Mouse (Mus musculus): ENCODE data around the gene Zbtb7b. TPM values are rescaled to one million over a fixed set of nuclear protein-coding genes. Genes with fewer than 3 reads are reported as not detected.
A peak's percentile ranks its signal among the peaks of the same experiment; 100 is the strongest.
"Not testable (repeated sequence)": the region's sequence is repeated elsewhere in the genome, so short reads cannot be mapped to it uniquely, and the experiment has no call there.

The Zbtb7b gene
- total RNA-seq (2021), result 10 to 100 TPM; 12.1 to 15.1 TPM
- long read RNA-seq, experiment 1, partial matches to known transcripts, result 1 of 6 reads
- long read RNA-seq, experiment 1, other reads (novel, unspliced or antisense), result 3 of 6 reads
- long read RNA-seq, experiment 2, partial matches to known transcripts, result 2 of 2 reads
- long read RNA-seq, experiment 2, other reads (novel, unspliced or antisense), result 0 of 2 reads

DNA sequence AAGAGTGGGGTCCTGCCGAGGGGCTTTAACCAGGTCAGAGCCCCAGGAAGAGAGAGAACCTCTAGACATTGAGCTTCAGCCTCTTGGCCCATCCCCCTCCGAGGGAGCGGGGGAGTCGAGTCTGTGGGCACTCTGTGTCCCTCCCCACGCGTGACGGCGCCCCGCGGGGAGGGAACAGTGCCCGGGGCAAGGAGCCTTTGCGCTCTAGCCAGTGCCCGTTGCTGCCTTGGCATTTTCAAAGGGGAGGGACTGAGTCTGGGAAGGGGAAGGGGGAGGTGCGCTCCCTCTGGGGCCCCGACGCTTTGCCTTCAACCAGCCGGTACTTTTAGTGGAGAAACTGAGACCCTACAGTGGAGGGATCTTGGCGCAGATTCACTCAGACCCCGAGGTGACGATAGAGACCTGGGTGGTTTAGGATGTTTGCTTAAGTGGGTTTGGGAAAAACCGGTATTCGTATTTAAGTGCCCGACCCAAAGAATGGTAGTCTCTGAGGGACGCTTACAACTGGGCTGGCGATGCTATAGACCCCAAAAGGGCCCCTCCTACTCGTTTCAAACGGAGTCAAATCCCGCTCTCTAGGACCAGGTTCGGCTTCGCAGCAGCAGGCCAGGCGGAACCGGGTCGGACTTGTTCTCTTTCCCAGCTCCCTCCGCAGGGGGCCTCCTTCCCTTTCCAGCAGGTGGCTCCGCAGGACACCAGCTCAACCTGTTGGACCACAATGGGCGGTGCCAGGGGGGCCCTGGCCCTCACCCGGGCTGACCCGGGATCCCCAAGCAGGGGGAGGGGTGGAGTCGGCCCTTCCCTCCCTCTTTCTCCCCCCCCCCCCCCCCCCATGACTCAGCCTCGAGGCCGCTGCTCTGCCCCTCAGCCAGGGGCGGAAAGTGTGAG, at the start of gene Zbtb7b:
Gene Zbtb7b (minus strand): TSS at position 771 of the 888 bp plus-strand sequence.
- DNase-seq (ENCODE audit: low spot score in 2 of 2), result peak; percentile 67 to 69

DNA sequence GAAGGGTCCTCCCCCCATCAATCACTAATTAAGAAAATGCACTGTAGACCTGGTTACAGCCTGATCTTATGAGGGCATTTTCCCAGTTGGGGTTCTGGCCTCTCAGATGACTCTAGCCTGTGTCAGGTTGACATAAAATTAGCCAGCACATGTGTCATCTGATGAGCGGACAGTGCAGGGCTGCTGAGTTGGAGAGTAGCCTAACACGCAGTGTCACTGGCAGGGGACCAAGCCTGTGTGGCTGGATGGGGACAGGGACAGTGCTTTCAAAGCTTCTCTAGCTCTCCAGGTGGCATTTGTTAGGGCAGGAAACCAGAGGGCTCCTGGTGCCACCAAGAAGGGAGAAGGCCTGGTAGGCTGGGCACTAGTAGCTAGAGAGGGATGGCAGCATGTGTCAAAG, 46.1 kb upstream of the Zbtb7b start:
- no peak for DNase-seq (ENCODE audit: low spot score in 2 of 2)

DNA sequence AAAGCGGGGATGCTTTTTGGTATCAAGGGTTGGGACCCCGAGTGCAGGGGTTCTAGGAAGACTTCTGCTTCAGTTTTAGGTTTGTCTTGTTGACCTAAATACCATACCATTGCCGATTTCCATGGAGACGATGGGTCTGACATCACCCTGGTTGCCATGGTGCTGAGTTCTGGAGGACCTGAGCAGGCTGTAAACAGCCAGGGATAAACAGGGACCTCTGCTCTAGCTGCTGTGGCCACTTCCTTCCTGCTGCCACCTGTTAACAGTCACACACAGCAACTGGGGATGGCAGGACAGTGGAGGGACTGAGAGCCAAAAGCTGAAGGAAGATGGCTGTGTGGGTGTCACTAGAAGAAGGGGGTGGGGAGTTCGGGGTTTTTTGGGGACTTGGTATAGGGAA, 42.7 kb upstream of the Zbtb7b start:
- DNase-seq (ENCODE audit: low spot score in 2 of 2), result peak in 1 of 2 experiments; percentile 61

DNA sequence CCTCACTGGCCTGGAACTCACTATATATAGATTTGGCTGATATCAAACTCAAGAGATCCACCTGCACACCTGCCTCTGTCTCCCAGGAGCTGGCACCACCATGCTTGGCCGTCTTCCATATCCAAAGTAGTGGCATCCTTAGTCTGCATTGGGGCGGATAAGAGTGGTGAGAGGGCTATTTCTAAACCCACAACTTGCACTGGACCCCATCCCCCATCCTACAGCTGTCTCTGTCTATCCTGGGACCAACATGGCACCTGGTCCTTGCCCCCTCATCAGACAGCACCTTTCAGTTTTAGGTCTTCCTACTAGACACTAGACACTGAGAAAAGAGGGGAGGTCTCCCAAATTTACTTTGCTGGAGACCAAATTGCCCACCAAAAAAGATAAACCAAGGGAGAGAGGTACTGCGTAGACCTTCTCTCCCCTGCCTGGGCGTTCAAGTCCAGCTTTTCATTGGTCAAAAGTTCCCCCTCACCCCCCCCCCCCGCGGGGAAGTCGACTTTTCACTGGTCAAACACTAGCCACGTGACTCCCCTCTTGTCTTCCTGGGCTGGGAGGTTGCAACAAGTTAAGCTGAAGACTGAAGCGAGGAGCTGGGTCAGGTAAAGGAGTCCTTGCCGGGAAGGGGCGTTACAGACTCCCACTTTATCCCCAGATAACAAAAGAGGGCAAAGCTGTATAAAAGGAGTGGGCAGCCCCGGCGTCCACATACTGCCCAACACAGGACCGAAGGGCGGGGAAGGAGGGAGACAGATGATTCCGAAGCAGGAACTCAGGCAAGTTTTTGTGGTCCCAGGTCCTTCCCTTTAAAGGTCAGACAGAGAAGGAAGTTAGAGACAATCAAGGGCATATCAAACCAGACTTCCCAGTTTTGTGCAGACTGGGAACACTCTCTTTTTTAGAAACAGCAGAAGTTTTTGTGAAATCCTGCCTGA, 41.9 kb upstream of the Zbtb7b start, which contains the start of gene Pbxip1:
Gene Pbxip1 (plus strand): TSS at position 531 of the 938 bp plus-strand sequence.
- peak in 1 of 2 experiments; percentile 23 for DNase-seq (ENCODE audit: low spot score in 2 of 2)

DNA sequence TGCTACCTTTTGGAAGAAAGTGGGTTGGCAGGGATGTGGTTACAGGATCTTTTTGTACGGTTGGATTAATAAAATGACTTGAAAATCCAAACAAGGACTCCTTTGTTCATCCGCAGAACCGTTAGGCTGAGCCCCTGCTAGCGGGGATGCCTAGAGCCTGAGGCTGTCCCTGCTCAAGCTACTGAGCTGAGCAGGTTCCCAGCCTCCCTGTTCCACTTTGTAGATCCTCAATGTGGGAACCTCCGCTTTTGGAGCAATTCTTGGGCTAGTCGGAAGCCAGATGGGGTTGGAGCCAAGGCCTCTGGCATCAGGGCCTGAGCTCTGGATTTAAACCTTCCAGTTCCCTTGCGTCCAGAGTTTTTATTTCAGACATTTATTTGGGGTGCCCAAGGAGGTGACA, 40.5 kb upstream of the Zbtb7b start:
- peak in 1 of 2 experiments; percentile 62 for DNase-seq (ENCODE audit: low spot score in 2 of 2)

DNA sequence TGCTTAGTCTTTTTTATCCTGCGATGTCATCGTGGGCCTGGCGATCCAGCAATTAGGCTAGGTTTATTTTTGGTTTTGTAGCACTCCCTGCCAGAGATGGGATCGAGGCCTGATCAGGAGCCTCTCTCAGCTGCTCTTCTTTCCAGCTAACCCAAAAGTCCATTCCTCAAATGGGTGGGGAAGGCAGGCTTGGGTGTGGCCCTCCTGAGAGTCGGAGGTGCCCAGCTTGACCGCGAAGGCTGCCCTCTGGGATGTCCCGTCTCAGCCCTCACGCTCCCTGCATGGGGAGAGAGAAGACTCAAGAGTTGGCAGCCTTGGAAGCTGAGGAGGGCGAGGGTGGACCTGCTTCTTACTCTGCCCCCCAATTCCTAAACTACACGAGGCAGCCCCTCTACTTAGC, 40.0 kb upstream of the Zbtb7b start:
- DNase-seq (ENCODE audit: low spot score in 2 of 2), result no peak

DNA sequence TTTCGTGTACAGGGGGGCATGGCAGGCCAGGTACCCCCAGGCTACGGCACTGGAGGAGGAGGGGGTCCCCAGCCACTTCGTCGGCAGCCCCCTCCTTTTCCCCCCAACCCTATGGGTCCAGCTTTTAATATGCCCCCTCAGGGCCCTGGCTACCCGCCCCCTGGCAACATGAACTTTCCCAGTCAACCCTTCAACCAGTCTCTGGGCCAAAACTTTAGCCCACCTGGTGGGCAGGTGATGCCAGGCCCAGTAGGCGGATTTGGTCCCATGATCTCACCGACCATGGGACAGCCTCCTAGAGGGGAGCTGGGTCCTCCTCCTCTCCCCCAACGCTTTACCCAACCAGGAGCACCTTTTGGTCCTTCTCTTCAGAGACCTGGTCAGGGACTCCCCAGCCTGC, 38.0 kb upstream of the Zbtb7b start:
- DNase-seq (ENCODE audit: low spot score in 2 of 2), result no peak

DNA sequence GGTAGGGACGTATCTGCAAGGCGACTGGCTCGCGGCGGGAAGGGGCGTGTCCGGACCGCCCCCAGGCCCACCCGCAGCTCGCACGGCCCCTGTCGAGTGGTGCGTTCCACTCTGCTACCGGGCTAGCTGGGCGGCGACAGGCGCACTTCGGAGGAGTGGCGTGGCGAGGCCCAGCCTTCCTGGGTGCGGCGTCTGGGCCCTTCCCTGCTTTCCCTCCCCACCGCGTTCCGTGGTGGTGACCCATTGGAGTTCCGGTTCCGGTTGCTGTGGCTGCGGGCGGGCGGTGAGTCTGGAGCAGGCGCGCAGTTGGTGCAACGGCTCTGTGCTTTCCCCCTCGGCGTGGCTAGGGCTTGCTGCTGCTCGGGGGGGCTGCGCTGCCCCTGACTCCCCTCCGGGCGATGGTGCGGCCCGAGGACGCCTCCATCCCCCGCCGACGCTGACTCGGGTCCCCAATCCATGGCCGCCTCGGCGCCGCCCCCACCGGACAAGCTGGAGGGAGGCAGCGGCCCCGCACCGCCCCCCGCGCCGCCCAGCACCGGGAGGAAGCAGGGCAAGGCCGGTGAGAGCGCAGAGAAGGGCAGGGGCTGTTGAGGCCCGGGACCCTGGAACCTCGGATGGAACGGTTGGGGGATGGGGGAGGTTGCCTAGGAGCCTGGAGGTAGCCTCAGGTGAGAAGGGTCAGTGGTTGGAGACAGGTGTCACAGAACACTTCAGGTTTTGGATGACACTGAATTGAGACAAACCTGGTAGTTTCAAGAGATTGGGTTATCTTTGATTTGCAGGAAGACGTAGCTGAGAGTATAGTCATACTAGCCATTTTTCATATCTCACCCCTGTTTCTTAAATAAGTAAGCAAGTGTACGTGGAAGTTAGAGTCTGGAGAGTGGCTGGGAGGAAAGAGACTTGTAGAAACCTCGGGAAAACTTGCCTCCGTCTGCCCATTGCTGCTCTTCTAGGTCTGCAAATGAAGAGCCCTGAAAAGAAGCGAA, 35.9 kb upstream of the Zbtb7b start, which contains the start of gene Pygo2:
Gene Pygo2 (plus strand): TSS at position 44 of the 989 bp plus-strand sequence.
- DNase-seq (ENCODE audit: low spot score in 2 of 2), result peak; percentile 93 to 97

DNA sequence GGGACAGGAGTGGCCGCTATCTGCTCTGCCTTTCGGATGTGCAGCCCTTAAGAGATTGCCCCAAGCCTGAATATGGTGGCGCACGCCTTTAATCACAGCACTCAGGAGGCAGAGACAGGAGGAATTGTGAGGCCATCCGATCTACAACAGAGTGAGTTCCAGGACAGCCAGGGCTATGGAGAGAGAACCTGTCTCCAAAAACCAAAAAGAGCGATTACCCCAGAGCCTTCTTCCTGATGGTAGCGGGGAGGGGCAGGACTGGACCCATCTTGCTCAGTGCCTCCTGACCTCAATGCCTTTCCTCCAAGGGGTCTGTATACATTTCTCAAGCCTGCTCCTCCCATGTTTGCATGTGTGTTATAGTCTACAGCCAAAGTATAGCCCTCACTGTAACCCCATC, 34.4 kb upstream of the Zbtb7b start:
- not testable (repeated sequence) for DNase-seq (ENCODE audit: low spot score in 2 of 2)

DNA sequence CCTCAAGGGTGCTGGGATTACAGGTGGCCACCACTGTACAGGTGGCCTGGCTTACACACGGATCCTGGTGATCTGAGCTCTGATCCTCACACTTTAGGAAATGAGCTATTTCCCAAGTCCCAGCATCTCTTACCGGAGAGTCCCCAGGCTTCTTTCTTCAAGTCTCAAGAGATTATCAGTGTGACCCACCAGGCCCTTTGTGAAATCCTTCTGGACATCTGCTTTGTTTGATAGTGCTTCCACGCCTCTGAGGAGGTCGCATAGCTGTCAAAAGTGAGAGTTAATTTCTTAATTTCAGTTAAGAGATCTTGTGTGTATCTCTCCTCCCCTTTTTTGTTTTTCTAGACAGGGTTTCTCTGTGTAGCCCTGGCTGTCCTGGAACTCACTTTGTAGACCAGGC, 31.3 kb upstream of the Zbtb7b start:
- DNase-seq (ENCODE audit: low spot score in 2 of 2), result no peak

DNA sequence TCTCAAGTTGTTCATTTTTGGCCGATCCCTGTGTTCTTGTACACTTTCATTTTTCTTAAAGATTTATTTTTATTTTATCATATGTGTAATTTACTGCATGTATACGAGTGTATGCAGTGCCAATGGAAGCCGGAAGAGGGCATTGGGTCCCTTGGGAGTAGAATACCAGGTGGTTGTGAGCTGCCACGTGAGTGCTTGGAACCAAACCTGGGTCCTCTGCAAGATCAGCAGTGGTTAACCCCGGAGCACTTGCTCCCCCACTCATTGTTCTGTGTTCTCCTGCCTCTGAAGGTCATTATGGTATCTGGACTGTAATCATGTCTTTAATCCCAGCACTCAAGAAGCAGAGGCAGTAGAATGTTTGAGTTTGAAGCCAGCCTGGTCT, 30.6 kb upstream of the Zbtb7b start:
- DNase-seq (ENCODE audit: low spot score in 2 of 2), result no peak

DNA sequence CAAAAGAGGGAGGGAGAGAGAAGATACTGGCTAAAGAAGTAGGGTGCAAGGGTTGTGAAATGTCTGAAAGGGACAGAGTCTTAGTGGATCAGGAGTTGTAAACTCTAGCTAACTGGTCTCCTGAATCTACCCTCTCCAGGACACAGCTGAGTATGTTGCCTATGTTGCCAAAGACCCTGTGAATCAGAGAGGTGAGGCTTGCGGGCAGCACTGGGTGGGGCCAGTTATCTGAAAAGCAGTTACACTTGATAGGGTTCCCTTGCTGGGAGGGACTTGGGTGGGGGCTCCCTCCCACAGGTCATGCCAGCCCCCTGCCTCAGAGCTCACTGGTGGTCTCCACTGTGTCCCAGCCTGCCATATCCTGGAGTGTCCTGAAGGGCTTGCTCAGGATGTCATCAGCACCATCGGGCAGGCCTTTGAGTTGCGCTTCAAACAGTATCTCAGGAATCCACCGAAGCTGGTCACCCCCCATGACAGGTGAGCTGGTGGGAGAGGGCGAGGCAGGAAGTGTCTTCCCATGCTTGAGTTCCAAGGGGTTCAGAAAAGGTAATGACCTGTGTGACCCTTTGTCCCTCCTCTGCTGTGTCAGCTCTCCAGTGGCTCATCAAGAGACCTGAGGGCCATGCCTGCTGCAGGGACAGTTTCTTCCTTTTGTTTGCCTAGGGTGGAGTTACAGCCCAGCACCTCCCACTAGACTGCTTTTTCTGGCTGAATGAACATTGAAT, 30.0 kb upstream of the Zbtb7b start:
- no peak for DNase-seq (ENCODE audit: low spot score in 2 of 2)

DNA sequence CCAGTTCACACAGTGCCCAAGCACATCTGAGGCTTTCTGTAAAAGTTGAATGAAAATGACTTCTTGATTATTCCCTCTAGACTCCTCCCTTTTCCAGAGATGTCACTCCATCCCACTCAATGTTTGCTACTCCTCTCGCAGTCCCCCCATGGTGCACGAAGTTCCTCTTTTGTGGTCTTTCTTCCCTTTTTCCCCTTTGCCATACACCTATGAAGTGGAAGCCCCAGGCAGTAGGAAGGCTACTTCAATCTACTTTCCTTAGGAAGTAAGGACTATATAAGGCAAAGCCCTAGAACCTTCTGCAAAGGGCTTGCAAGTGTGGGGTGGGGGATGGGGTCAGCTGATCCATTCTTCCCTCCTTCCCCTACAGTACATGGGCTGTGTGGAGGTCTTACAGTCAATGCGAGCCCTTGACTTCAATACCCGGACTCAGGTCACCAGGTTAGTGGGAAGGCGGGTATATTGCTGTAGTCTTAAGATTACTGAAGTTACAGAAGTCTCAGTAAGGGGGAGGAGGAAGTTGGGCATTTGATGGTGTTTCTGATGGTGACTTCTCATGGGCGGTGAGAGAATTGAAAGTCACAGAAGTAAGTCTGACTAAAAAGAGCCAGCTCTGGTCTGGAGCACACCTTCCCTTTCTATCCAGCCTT, 28.1 kb upstream of the Zbtb7b start:
- no peak for DNase-seq (ENCODE audit: low spot score in 2 of 2)

DNA sequence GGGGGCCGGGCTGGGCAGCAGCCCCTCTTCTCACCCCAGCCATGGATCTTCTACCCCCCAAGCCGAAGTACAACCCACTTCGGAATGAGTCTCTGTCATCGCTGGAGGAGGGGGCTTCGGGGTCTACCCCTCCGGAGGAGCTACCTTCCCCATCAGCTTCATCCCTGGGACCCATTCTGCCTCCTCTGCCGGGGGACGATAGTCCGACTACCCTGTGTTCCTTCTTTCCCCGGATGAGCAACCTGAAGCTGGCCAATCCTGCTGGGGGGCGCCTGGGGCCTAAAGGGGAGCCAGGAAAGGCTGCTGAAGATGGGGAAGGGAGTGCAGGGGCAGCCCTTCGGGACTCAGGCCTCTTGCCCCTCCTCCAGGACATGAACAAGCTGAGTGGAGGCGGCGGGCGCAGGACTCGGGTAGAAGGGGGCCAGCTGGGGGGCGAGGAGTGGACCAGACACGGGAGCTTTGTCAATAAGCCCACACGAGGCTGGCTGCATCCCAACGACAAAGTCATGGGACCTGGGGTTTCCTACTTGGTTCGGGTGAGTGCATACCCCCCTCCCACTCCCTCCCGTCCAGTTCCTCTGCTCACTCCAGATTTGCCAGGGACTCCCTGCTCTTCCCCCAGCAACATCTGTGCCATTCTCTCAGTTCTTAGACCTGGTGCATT, 27.4 kb upstream of the Zbtb7b start:
- DNase-seq (ENCODE audit: low spot score in 2 of 2), result no peak

DNA sequence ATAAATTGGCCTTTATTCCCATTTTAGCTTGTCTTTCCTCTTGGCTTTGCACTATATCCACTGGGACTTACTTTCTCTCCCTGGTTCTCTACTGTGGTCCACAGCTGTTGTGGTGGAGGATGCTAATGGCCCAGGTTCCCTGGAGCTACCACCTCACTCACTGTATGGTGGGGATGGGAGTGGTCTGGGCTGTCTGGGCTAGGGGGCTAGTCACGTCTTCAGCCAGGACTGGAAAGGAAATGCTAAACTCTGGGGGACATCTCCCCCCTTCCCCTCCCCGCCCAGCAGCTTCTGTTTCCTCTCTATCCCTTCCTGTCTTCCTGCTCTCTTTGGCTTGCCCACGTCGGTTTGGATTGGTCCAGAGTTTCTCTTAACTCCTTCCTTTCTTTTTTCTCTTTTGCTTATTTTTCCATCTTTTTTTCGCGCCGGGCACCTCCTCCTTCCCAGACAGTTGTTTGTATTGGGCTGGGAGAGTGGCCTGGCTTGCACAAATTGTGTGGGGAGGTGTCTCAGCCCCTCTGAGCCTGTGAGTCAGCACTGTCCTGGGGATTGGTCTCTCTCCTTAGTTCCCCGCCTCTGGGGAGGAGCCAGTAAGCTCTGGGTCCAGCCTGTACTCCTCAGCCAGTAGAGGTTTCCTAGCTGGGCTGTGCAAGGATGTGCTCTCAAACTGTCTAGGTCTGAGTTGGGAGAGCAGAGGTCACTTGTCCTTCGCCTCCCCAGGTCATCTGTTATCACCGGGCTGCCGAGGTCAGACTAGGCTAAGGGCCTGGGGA, 26.6 kb upstream of the Zbtb7b start:
- DNase-seq (ENCODE audit: low spot score in 2 of 2), result peak in 1 of 2 experiments; percentile 76

DNA sequence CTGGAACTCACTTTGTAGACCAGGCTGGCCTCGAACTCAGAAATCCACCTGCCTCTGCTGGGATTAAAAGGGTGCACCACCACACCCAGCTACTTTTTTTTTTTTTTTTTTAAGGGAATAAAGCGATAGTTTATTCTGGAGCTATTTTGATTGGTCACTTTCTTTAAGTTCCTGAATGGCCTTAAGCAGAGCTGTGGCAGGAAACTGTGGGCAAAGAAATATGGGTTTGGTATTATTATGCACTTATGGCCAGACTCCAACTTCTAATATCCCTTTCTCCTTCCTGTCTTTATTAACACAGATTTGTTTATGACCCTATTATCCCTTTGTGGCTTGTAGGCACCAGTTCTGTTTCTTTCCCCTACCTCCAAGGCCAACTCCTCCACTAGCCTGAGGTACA, 25.8 kb upstream of the Zbtb7b start:
- DNase-seq (ENCODE audit: low spot score in 2 of 2), result no peak

DNA sequence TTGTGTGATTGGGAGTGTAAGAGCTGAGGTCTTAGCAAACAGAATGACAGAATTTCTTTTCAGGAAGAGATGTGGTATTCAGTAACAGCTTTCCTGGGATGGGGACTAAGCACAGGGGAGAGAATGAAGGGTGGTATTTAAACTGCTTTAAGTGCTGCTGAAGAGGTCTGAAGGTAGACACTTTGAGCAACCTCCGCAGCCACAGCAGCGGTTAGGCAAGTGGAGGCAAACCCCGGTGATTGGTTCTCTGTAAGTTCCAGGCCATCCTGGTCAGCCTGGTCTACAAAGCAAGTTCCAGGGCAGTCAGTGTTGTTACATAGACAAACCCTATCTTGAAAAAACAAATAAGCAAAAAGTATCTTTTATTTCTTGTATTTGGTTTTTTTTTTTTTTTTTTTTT, 25.4 kb upstream of the Zbtb7b start:
- DNase-seq (ENCODE audit: low spot score in 2 of 2), result no peak

DNA sequence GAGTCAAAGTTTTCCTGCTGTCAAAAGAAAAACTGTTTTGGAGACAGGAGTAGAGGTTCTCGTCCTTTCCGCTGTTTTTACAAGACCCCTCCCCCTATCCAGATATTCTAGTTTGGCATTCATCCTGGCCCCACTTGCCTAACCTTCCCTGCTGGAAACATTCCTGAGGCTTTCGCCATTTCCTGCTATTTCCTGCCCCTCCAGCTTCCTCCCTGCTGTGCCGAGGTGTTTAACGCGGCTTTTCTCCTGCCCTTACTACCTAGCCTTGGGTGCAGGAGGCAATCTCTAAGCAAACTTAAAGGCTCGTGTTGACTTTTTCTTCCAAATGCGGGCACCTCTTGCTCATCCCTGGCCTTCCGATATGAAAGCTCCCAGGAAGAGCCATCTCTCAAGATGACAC, 25.0 kb upstream of the Zbtb7b start:
- DNase-seq (ENCODE audit: low spot score in 2 of 2), result no peak
